Mouse (Mus musculus) liver, embryonic 11.5 days (tissue): ENCODE measurements around the gene Vmn1r83. TPM values are rescaled to one million over a fixed set of nuclear protein-coding genes. Genes with fewer than 3 reads are reported as not detected.

Source experiments
- ATAC-seq: fragments of 200-750 bp; cut with Nextera tagmentation; replicated peaks from 2 replicates; pipeline ENCODE4 v1.8.0; 2017; ENCODE audit warnings: moderate number of reproducible peaks, mild to moderate bottlenecking, moderate TSS enrichment, moderate library complexity; ENCODE audit not compliant: low FRiP score
- DNase-seq: peaks from one replicate; pipeline ENCODE4 v3.0.0-alpha.2; 2017; ENCODE audit warnings: low spot score
- H3K27ac ChIP-seq: fragments of 300-500 bp; sonication (generic); 2 replicates; pipeline ENCODE4 v1.5.1; 2014; ENCODE audit warnings: mild to moderate bottlenecking, low read depth, low read length, control low read depth
- H3K27me3 ChIP-seq: fragments of 300-500 bp; sonication (generic); replicated peaks from 2 replicates; pipeline ENCODE4 v1.6.1; 2014; ENCODE audit warnings: low read length, mixed read lengths; ENCODE audit not compliant: control insufficient read depth, insufficient read depth
- H3K36me3 ChIP-seq: fragments of 300-500 bp; sonication (generic); 2 replicates; pipeline ENCODE4 v1.6.1; 2014; ENCODE audit warnings: mild to moderate bottlenecking, low read length, moderate library complexity, mixed read lengths; ENCODE audit not compliant: control insufficient read depth, insufficient read depth
- H3K4me1 ChIP-seq: fragments of 300-500 bp; sonication (generic); replicated peaks from 2 replicates; pipeline ENCODE4 v1.6.1; 2014; ENCODE audit warnings: low read length, mixed read lengths; ENCODE audit not compliant: control insufficient read depth, insufficient read depth
- H3K4me2 ChIP-seq: fragments of 300-500 bp; sonication (generic); 2 replicates; pipeline ENCODE4 v1.6.1; 2014; ENCODE audit warnings: mild to moderate bottlenecking, control low read depth, moderate library complexity
- H3K4me3 ChIP-seq: fragments of 300-500 bp; sonication (generic); 2 replicates; pipeline ENCODE4 v1.5.1; 2014; ENCODE audit warnings: low read depth, low read length, control low read depth
- H3K9ac ChIP-seq: fragments of 300-500 bp; sonication (generic); 2 replicates; pipeline ENCODE4 v1.6.1; 2014; ENCODE audit warnings: low read depth, low read length, control low read depth
- H3K9me3 ChIP-seq: fragments of 300-500 bp; sonication (generic); 2 replicates; pipeline ENCODE4 v1.6.1; 2016; ENCODE audit warnings: low read length, inconsistent platforms, mixed read lengths; ENCODE audit not compliant: control insufficient read depth
- WGBS: fragments of 180-500 bp; shearing (Covaris S2); extraction: QIAGEN DNeasy Blood & Tissue Kit; methylation state at CpG from one replicate; pipeline ENCODE4 v1.1.7; 2014; 5-methylcytosine and 5-hydroxymethylcytosine counted together
- microRNA-seq: library from miRNA; unstranded; fragments of <30 nt; microRNA quantifications from one replicate; pipeline ENCODE4, GENCODE M21; 2017; ENCODE audit warnings: borderline number of aligned reads
- polyA plus RNA-seq: library from polyadenylated mRNA; unstranded; fragments of >200 nt; fragmentation: Nextera tagmentation; extraction: Ambion mirVana; gene quantifications from 2 replicates; pipeline ENCODE4 v1.2.1, GENCODE M21; 2014

Vmn1r83 gene
- polyA plus RNA-seq = not detected in 2 replicates

- Histone ChIP-seq H3K9me3 (no peaks in the 10 kb centered on the region), H3K36me3 (no peaks in the 10 kb centered on the region), H3K9ac (no peak within 1 kb of the TSS), H3K27ac (no peak within 1 kb of the TSS), H3K27me3 (no peaks in the 10 kb centered on the region), H3K4me1 (no peaks in the 10 kb centered on the region), H3K4me2 (no peak within 1 kb of the TSS), H3K4me3 (no peak within 1 kb of the TSS)
- ATAC-seq (no peak), DNase-seq (no peak)
- 75% methylated on average over 2 of the region's 2 CpGs for WGBS
These were observed at the start of gene Vmn1r83 for GRCm38 (mm10) chr7:12329381-12329780. Gene Vmn1r83, minus strand, starts transcription at chr7:12329481.

GRCm38 (mm10) chr7:12369173-12369572 lies 39.9 kb upstream of the Vmn1r83 start, which contains the start of gene Vmn1r84:
Gene Vmn1r84, minus strand, starts transcription at chr7:12369273.
- ATAC-seq (no peak), DNase-seq (no peak)
- no peaks in the 10 kb centered on the region for H3K4me1 ChIP-seq
- 75% methylated on average over 1 of the region's 1 CpGs for WGBS
- H3K36me3 ChIP-seq = no peaks in the 10 kb centered on the region
- H3K4me2 ChIP-seq = no peak within 1 kb of the TSS
- H3K27me3 ChIP-seq = no peaks in the 10 kb centered on the region
- H3K9ac ChIP-seq = no peak within 1 kb of the TSS
- no peak within 1 kb of the TSS for H3K27ac ChIP-seq
- H3K9me3 ChIP-seq = peaks cover 4% of the 10 kb centered on the region
- no peak within 1 kb of the TSS for H3K4me3 ChIP-seq

- Histone ChIP-seq H3K9me3 (no peaks in the 10 kb centered on the region), H3K27me3 (no peaks in the 10 kb centered on the region), H3K4me1 (no peaks in the 10 kb centered on the region), H3K9ac (no peak within 1 kb of the TSS), H3K4me2 (no peak within 1 kb of the TSS), H3K27ac (no peak within 1 kb of the TSS), H3K4me3 (no peak within 1 kb of the TSS), H3K36me3 (no peaks in the 10 kb centered on the region)
- ATAC-seq = no peak
- no peak for DNase-seq
- 50% methylated on average over 2 of the region's 2 CpGs for WGBS
These were observed 29.2 kb downstream of the Vmn1r83 start, which contains the start of gene Vmn1r82 for GRCm38 (mm10) chr7:12300130-12300529. Gene Vmn1r82, plus strand, starts transcription at chr7:12300430.

Small RNAs within 50 kb of the gene (microRNA-seq; reads per million reads assigned to microRNA genes)
- gene Gm23521 = not detected

Other genes starting within 250 kb of the Vmn1r83 start
- not detected in 2 replicates for gene Vmn1r78, start 179.2 kb downstream of the Vmn1r83 start, polyA plus RNA-seq
- not detected in 2 replicates for gene Vmn1r79, start 158.2 kb downstream of the Vmn1r83 start, polyA plus RNA-seq
- gene Vmn1r80, start 140.2 kb downstream of the Vmn1r83 start, polyA plus RNA-seq = not detected in 2 replicates
- not detected in 2 replicates for gene Vmn1r81, start 61.2 kb downstream of the Vmn1r83 start, polyA plus RNA-seq
- gene Vmn1r82, start 29.1 kb downstream of the Vmn1r83 start, polyA plus RNA-seq = not detected in 2 replicates
- gene Vmn1r84, start 39.8 kb upstream of the Vmn1r83 start, polyA plus RNA-seq = not detected in 2 replicates
- 1.8 and 2.4 TPM in 2 replicates for gene Zfp551, start 93.3 kb upstream of the Vmn1r83 start, polyA plus RNA-seq
- 11.6 and 12.6 TPM in 2 replicates for gene Zfp606, start 148.8 kb upstream of the Vmn1r83 start, polyA plus RNA-seq
- gene 2900092C05Rik, start 183.0 kb upstream of the Vmn1r83 start, polyA plus RNA-seq = not detected in 2 replicates